Mouse (Mus musculus) neural tube, embryonic 11.5 days (tissue): ENCODE results near the gene Gm40193. TPM values are rescaled to one million over a fixed set of nuclear protein-coding genes. Genes with fewer than 3 reads are reported as not detected.

Experiments used
- ATAC-seq: fragments of 200-750 bp; cut with Nextera tagmentation; 2 replicates; pipeline ENCODE4 v1.8.0; 2017; ENCODE audit warnings: moderate number of reproducible peaks, mild to moderate bottlenecking, moderate TSS enrichment, moderate library complexity; ENCODE audit not compliant: insufficient read depth, low FRiP score, low TSS enrichment
- DNase-seq: peaks from one replicate; pipeline ENCODE4 v3.0.0-alpha.2; 2015; ENCODE audit warnings: low spot score
- H3K27ac ChIP-seq: fragments of 300-500 bp; sonication (generic); 2 replicates; pipeline ENCODE4 v1.5.1; 2014; ENCODE audit warnings: low read depth, mild to moderate bottlenecking, low read length
- H3K27me3 ChIP-seq: fragments of 300-500 bp; sonication (generic); 2 replicates; pipeline ENCODE4 v1.6.1; 2014; ENCODE audit warnings: mild to moderate bottlenecking, low read length, mixed read lengths; ENCODE audit not compliant: control insufficient read depth, insufficient read depth
- H3K36me3 ChIP-seq: fragments of 300-500 bp; sonication (generic); 2 replicates; pipeline ENCODE4 v1.6.1; 2014; ENCODE audit warnings: mild to moderate bottlenecking, low read length, moderate library complexity, mixed read lengths; ENCODE audit not compliant: control insufficient read depth, insufficient read depth
- H3K4me1 ChIP-seq: fragments of 300-500 bp; sonication (generic); 2 replicates; pipeline ENCODE4 v1.6.1; 2014; ENCODE audit warnings: low read length, mixed read lengths; ENCODE audit not compliant: control insufficient read depth, insufficient read depth
- H3K4me2 ChIP-seq: fragments of 300-500 bp; sonication (generic); 2 replicates; pipeline ENCODE4 v1.6.1; 2014; ENCODE audit warnings: low read depth, mild to moderate bottlenecking, moderate library complexity
- H3K4me3 ChIP-seq: fragments of 300-500 bp; sonication (generic); 2 replicates; pipeline ENCODE4 v1.5.1; 2014; ENCODE audit warnings: low read depth, low read length
- H3K9ac ChIP-seq: fragments of 300-500 bp; sonication (generic); 2 replicates; pipeline ENCODE4 v1.6.1; 2014; ENCODE audit warnings: mild to moderate bottlenecking, low read length
- H3K9me3 ChIP-seq: fragments of 300-500 bp; sonication (generic); 2 replicates; pipeline ENCODE4 v1.6.1; 2016; ENCODE audit warnings: low read length; ENCODE audit not compliant: control insufficient read depth
- WGBS: fragments of 180-500 bp; shearing (Covaris S2); extraction: QIAGEN DNeasy Blood & Tissue Kit; methylation state at CpG from one replicate; pipeline ENCODE4 v1.1.7; 2014; 5-methylcytosine and 5-hydroxymethylcytosine counted together
- polyA plus RNA-seq: library from polyadenylated mRNA; unstranded; fragments of >200 nt; fragmentation: Nextera tagmentation; extraction: Ambion mirVana; gene quantifications from 2 replicates; pipeline ENCODE4 v1.2.1, GENCODE M21; 2014

Gene Gm40193
- polyA plus RNA-seq, 1 experiment from 2014 or later, result not detected

- H3K36me3 ChIP-seq, result no peaks in the 10 kb centered on the region
- no peak for DNase-seq
- no peak for ATAC-seq
- no peaks in the 10 kb centered on the region for H3K4me1 ChIP-seq
- no peak overlapping the region for H3K4me2 ChIP-seq
- no peak overlapping the region for H3K27ac ChIP-seq
- WGBS, result 43% methylated on average over 1 of the region's 1 CpGs
- H3K27me3 ChIP-seq, result no peaks in the 10 kb centered on the region
- H3K4me3 ChIP-seq, result no peak overlapping the region
- no peaks in the 10 kb centered on the region for H3K9me3 ChIP-seq
- no peak overlapping the region for H3K9ac ChIP-seq
Measured at GRCm38 (mm10) chr11:70518436-70518835, 14.3 kb downstream of the Gm40193 start.

GRCm38 (mm10) chr11:70516352-70516751 lies 16.4 kb downstream of the Gm40193 start:
- ATAC-seq (no peak), DNase-seq (peak; percentile 17)
- H3K27ac ChIP-seq, result no peak overlapping the region
- H3K36me3 ChIP-seq, result no peaks in the 10 kb centered on the region
- H3K9ac ChIP-seq, result no peak overlapping the region
- no peak overlapping the region for H3K4me2 ChIP-seq
- H3K4me3 ChIP-seq, result no peak overlapping the region
- no peaks in the 10 kb centered on the region for H3K27me3 ChIP-seq
- 26% methylated on average over 2 of the region's 2 CpGs for WGBS
- H3K4me1 ChIP-seq, result no peaks in the 10 kb centered on the region
- H3K9me3 ChIP-seq, result no peaks in the 10 kb centered on the region

GRCm38 (mm10) chr11:70514288-70514687 lies 18.5 kb downstream of the Gm40193 start, which contains the start of gene Vmo1:
Gene Vmo1, minus strand, starts transcription at chr11:70514616.
- H3K27ac ChIP-seq, result no peak within 1 kb of the TSS
- no peaks in the 10 kb centered on the region for H3K4me1 ChIP-seq
- no peak within 1 kb of the TSS for H3K4me2 ChIP-seq
- H3K36me3 ChIP-seq, result no peaks in the 10 kb centered on the region
- WGBS, result 91% methylated on average over 7 of the region's 7 CpGs
- DNase-seq (no peak), ATAC-seq (no peak)
- H3K27me3 ChIP-seq, result no peaks in the 10 kb centered on the region
- H3K9me3 ChIP-seq, result no peaks in the 10 kb centered on the region
- no peak within 1 kb of the TSS for H3K9ac ChIP-seq
- H3K4me3 ChIP-seq, result no peak within 1 kb of the TSS

GRCm38 (mm10) chr11:70513520-70513919 lies 19.2 kb downstream of the Gm40193 start:
- H3K27me3 ChIP-seq, result no peaks in the 10 kb centered on the region
- H3K36me3 ChIP-seq, result no peaks in the 10 kb centered on the region
- DNase-seq (no peak), ATAC-seq (no peak)
- no peak overlapping the region for H3K27ac ChIP-seq
- no peak overlapping the region for H3K9ac ChIP-seq
- WGBS, result 57% methylated on average over 11 of the region's 11 CpGs
- H3K4me2 ChIP-seq, result no peak overlapping the region
- H3K4me1 ChIP-seq, result no peaks in the 10 kb centered on the region
- H3K4me3 ChIP-seq, result no peak overlapping the region
- H3K9me3 ChIP-seq, result no peaks in the 10 kb centered on the region

- no peak overlapping the region for H3K4me2 ChIP-seq
- H3K27me3 ChIP-seq, result no peaks in the 10 kb centered on the region
- no peaks in the 10 kb centered on the region for H3K36me3 ChIP-seq
- no peak overlapping the region for H3K9ac ChIP-seq
- DNase-seq (no peak), ATAC-seq (no peak)
- no peaks in the 10 kb centered on the region for H3K9me3 ChIP-seq
- no peak overlapping the region for H3K27ac ChIP-seq
- no peaks in the 10 kb centered on the region for H3K4me1 ChIP-seq
- H3K4me3 ChIP-seq, result no peak overlapping the region
- WGBS, result 87% methylated on average over 7 of the region's 7 CpGs
Measured at GRCm38 (mm10) chr11:70512709-70513342, 19.9 kb downstream of the Gm40193 start.

GRCm38 (mm10) chr11:70511825-70512224 lies 20.9 kb downstream of the Gm40193 start:
- Histone ChIP-seq H3K9me3 (no peaks in the 10 kb centered on the region), H3K27me3 (no peaks in the 10 kb centered on the region), H3K36me3 (no peaks in the 10 kb centered on the region), H3K27ac (no peak overlapping the region), H3K4me3 (no peak overlapping the region), H3K9ac (no peak overlapping the region), H3K4me2 (no peak overlapping the region), H3K4me1 (no peaks in the 10 kb centered on the region)
- DNase-seq (no peak), ATAC-seq (no peak)
- 95% methylated on average over 7 of the region's 7 CpGs for WGBS

- WGBS, result 80% methylated on average over 2 of the region's 2 CpGs
- no peak for ATAC-seq
- no peak overlapping the region for H3K27ac ChIP-seq
Measured at GRCm38 (mm10) chr11:70511242-70511641, 21.5 kb downstream of the Gm40193 start.

GRCm38 (mm10) chr11:70509753-70510564 lies 22.8 kb downstream of the Gm40193 start:
- H3K27ac ChIP-seq, result no peak overlapping the region
- ATAC-seq, result no peak
- DNase-seq, result peak; percentile 68
- no peaks in the 10 kb centered on the region for H3K27me3 ChIP-seq
- no peak overlapping the region for H3K9ac ChIP-seq
- no peak overlapping the region for H3K4me2 ChIP-seq
- no peaks in the 10 kb centered on the region for H3K36me3 ChIP-seq
- no peak overlapping the region for H3K4me3 ChIP-seq
- 12% methylated on average over 19 of the region's 19 CpGs for WGBS
- no peaks in the 10 kb centered on the region for H3K4me1 ChIP-seq
- H3K9me3 ChIP-seq, result no peaks in the 10 kb centered on the region

More at GRCm38 (mm10) chr11:70511242-70511641, 21.5 kb downstream of the Gm40193 start:
- Histone ChIP-seq H3K36me3 (no peaks in the 10 kb centered on the region), H3K4me3 (no peak overlapping the region), H3K9me3 (no peaks in the 10 kb centered on the region), H3K9ac (no peak overlapping the region), H3K4me2 (no peak overlapping the region), H3K4me1 (no peaks in the 10 kb centered on the region), H3K27me3 (no peaks in the 10 kb centered on the region)
- no peak for DNase-seq
